Mouse (Mus musculus) c-Kit-positive CD71-positive TER-119-positive erythroid progenitor cells, embryonic 14.5 days (primary cell): ENCODE measurements around the gene Dis3l2.

ENCODE experiments used
- DNase-seq: peaks from one replicate; pipeline ENCODE4 v3.0.0-alpha.2; 2013; ENCODE audit warnings: low spot score

Gene Dis3l2

GRCm38 (mm10) chr1:86703300-86703964, at the start of gene Dis3l2:
Dis3l2 (plus strand) TSS chr1:86703808.
- peak; percentile 56 for DNase-seq

GRCm38 (mm10) chr1:86657071-86657470, 46.5 kb upstream of the Dis3l2 start:
- DNase-seq: no peak

- no peak for DNase-seq
Measured at GRCm38 (mm10) chr1:86665091-86665490, 38.5 kb upstream of the Dis3l2 start.

GRCm38 (mm10) chr1:86669552-86670273, 33.9 kb upstream of the Dis3l2 start:
- no peak for DNase-seq

- no peak for DNase-seq
Measured at GRCm38 (mm10) chr1:86670279-86671038, 33.1 kb upstream of the Dis3l2 start, which contains the start of gene Nppc. Nppc (minus strand) TSS chr1:86670571.

GRCm38 (mm10) chr1:86674385-86674784, 29.2 kb upstream of the Dis3l2 start:
- no peak for DNase-seq

- no peak for DNase-seq
Measured at GRCm38 (mm10) chr1:86675126-86675525, 28.5 kb upstream of the Dis3l2 start.

- DNase-seq: no peak
Measured at GRCm38 (mm10) chr1:86677624-86678023, 26.0 kb upstream of the Dis3l2 start.

GRCm38 (mm10) chr1:86678667-86679066, 24.9 kb upstream of the Dis3l2 start:
- no peak for DNase-seq

GRCm38 (mm10) chr1:86687236-86687635, 16.4 kb upstream of the Dis3l2 start:
- no peak for DNase-seq

- no peak for DNase-seq
Measured at GRCm38 (mm10) chr1:86691027-86691426, 12.6 kb upstream of the Dis3l2 start.

GRCm38 (mm10) chr1:86696948-86697347, 6.7 kb upstream of the Dis3l2 start:
- no peak for DNase-seq

GRCm38 (mm10) chr1:86698721-86699120, 4.9 kb upstream of the Dis3l2 start:
- no peak for DNase-seq

- DNase-seq: no peak
Measured at GRCm38 (mm10) chr1:86699346-86700136, 4.1 kb upstream of the Dis3l2 start.

GRCm38 (mm10) chr1:86700367-86700766, 3.2 kb upstream of the Dis3l2 start:
- peak; percentile 37 for DNase-seq

- DNase-seq: peak; percentile 41
Measured at GRCm38 (mm10) chr1:86703965-86704326, 338 bp downstream of the Dis3l2 start.

- no peak for DNase-seq
Measured at GRCm38 (mm10) chr1:86705461-86705860, 1.9 kb downstream of the Dis3l2 start.

GRCm38 (mm10) chr1:86709546-86709945, 5.9 kb downstream of the Dis3l2 start:
- no peak for DNase-seq

- no peak for DNase-seq
Measured at GRCm38 (mm10) chr1:86712045-86712444, 8.4 kb downstream of the Dis3l2 start.

GRCm38 (mm10) chr1:86713054-86713453, 9.4 kb downstream of the Dis3l2 start:
- no peak for DNase-seq

GRCm38 (mm10) chr1:86718190-86718589, 14.6 kb downstream of the Dis3l2 start:
- DNase-seq: no peak

- DNase-seq: no peak
Measured at GRCm38 (mm10) chr1:86719391-86719790, 15.8 kb downstream of the Dis3l2 start.
